Mouse (Mus musculus) G1E (cell line): Measurements from ENCODE around the gene Iffo2.

ENCODE experiments used
- CTCF ChIP-seq: IDR thresholded peaks from 2 replicates; pipeline ENCODE4 v1.5.1; 2012; ENCODE audit warnings: low read depth, low read length, inconsistent platforms, mixed read lengths
- GATA1 ChIP-seq: IDR thresholded peaks from 2 replicates; pipeline ENCODE4 v1.6.1; 2012; ENCODE audit warnings: borderline replicate concordance, low read length, inconsistent platforms, mixed read lengths
- GATA2 ChIP-seq: IDR thresholded peaks from 2 replicates; pipeline ENCODE4 v1.6.1; 2012; ENCODE audit warnings: low read depth, low read length, inconsistent platforms, borderline replicate concordance
- TAL1 ChIP-seq: conservative IDR thresholded peaks from 2 replicates; pipeline ENCODE4 v1.6.1; 2012; ENCODE audit warnings: low read depth, low read length, inconsistent platforms, mixed read lengths

GRCm38 (mm10) chr4:139632254-139632580, 101.9 kb downstream of the Iffo2 start:
- no peak for TF ChIP-seq CTCF
- TF ChIP-seq GATA1 = no peak
- no peak for TF ChIP-seq TAL1
- no peak for TF ChIP-seq GATA2
